Mouse (Mus musculus) stomach, embryonic 15.5 days (tissue): ENCODE data around the gene Ncoa1. TPM values are rescaled to one million over a fixed set of nuclear protein-coding genes. Genes with fewer than 3 reads are reported as not detected.
A peak's percentile ranks its signal among the peaks of the same experiment; 100 is the strongest.

ENCODE experiments used
- ATAC-seq: fragments of 200-750 bp; cut with Nextera tagmentation; 2 replicates; pipeline ENCODE4 v1.8.0; 2017; ENCODE audit warnings: low read depth, moderate number of reproducible peaks, moderate TSS enrichment; ENCODE audit not compliant: insufficient read depth, low FRiP score
- H3K27ac ChIP-seq: fragments of 300-500 bp; sonication (generic); 2 replicates; pipeline ENCODE4 v1.5.1; 2015; ENCODE audit warnings: mild to moderate bottlenecking, inconsistent platforms
- H3K27me3 ChIP-seq: fragments of 300-500 bp; sonication (generic); replicated peaks from 2 replicates; pipeline ENCODE4 v1.6.1; 2015; ENCODE audit warnings: inconsistent platforms
- H3K36me3 ChIP-seq: fragments of 300-500 bp; sonication (generic); 2 replicates; pipeline ENCODE4 v1.6.1; 2015; ENCODE audit warnings: inconsistent platforms
- H3K4me1 ChIP-seq: fragments of 300-500 bp; sonication (generic); 2 replicates; pipeline ENCODE4 v1.6.1; 2015; ENCODE audit warnings: inconsistent platforms
- H3K4me2 ChIP-seq: fragments of 300-500 bp; sonication (generic); 2 replicates; pipeline ENCODE4 v1.6.1; 2015; ENCODE audit warnings: mild to moderate bottlenecking, inconsistent platforms
- H3K4me3 ChIP-seq: fragments of 300-500 bp; sonication (generic); replicated peaks from 2 replicates; pipeline ENCODE4 v1.5.1; 2015; ENCODE audit warnings: inconsistent platforms
- H3K9ac ChIP-seq: fragments of 300-500 bp; sonication (generic); 2 replicates; pipeline ENCODE4 v1.6.1; 2015; ENCODE audit warnings: inconsistent platforms
- H3K9me3 ChIP-seq: fragments of 300-500 bp; sonication (generic); 2 replicates; pipeline ENCODE4 v1.6.1; 2016; ENCODE audit warnings: inconsistent platforms
- WGBS: fragments of 180-500 bp; shearing (Covaris S2); methylation state at CpG from one replicate; pipeline ENCODE4 v1.1.7; 2015; 5-methylcytosine and 5-hydroxymethylcytosine counted together
- polyA plus RNA-seq: library from polyadenylated mRNA; unstranded; fragments of >200 nt; fragmentation: Nextera tagmentation; extraction: Ambion mirVana; gene quantifications from 2 replicates; pipeline ENCODE4 v1.2.1, GENCODE M21; 2015

The Ncoa1 gene
- polyA plus RNA-seq, result 8.3 and 8.8 TPM in 2 replicates

DNA sequence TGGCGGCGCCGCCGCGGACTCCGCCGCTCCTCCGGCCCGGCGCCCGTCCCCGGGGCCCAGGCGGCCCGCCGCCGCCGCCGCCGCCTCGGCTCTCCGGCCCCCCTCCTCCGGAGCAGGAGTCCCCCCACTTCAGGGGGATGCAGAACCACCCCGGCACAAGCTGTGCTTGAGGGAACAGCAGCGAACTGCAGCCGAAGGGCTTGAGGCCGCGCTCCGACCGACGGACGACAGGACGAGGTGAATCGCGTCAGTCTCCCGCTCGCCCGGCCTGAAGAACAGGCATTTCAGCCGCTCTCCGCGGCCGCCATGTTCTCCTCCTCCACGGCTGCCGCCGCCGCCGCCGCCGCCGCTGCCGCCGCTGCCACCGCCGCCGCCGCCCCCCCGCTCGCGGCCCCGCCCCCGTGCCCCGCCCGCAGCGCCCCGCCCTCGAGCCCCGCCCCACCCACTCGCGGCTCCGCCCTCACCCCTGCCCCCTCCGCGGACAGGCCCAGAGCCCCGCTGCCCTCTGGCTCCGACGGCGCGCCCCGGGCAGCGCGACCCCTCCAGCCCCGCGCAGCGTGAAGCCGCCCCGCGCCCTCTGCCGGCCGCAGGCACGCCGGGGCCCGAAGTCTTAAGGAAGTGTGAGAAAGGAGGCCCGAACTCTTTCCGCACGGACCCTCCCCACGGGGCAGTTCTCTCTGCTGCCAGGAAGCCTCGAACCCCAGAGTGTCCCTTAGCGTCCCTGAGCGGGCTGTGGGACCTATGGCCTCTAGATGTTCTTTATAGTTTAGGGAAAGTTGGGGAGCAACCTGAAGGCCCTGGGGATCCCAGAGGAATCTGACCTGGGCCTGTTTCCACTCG is at the start of gene Ncoa1:
Gene Ncoa1, minus strand, starts transcription at position 351 of the 840 bp plus-strand sequence.
- Histone ChIP-seq H3K36me3 (no peaks in the 10 kb centered on the region), H3K27ac (peak within 1 kb of the TSS; percentile 88), H3K4me1 (0 out of 2 replicates have a peak, but pooled peaks cover 4% of the 10 kb centered on the region), H3K9ac (peak within 1 kb of the TSS; percentile 90), H3K27me3 (no peaks in the 10 kb centered on the region), H3K4me3 (peak within 1 kb of the TSS; percentile 89), H3K4me2 (peak within 1 kb of the TSS; percentile 87), H3K9me3 (no peaks in the 10 kb centered on the region)
- 1% methylated on average over 80 of the region's 98 CpGs for WGBS
- ATAC-seq, result peak; percentile 74

DNA sequence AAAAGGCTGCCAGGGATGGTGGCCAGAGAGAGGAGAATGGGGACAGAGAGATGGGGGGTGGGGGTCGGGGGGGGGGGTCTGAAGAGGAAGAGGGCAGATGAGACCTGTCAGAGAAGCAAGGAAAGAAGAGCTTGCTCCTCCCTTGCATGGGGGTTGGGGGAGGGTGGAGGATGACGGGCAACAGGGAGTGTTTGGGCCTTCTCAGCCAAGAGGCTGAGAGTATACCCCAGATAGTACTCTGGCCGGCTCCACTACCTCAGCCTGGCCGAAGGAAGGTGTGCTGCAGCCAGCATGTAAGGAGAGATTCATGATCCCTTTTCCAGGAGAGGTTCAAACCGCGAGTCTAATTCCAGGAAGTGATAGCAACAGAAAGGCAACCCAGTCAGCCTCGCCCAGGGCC is 47.6 kb upstream of the Ncoa1 start:
- ATAC-seq, result no peak
- WGBS, result 38% methylated on average over 7 of the region's 7 CpGs
- H3K9ac ChIP-seq, result no peak overlapping the region
- H3K4me3 ChIP-seq, result no peak overlapping the region
- no peak overlapping the region for H3K4me2 ChIP-seq
- H3K9me3 ChIP-seq, result no peaks in the 10 kb centered on the region
- H3K36me3 ChIP-seq, result no peaks in the 10 kb centered on the region
- H3K4me1 ChIP-seq, result peaks cover 7% of the 10 kb centered on the region; the same call in 1 of the 2 replicates
- H3K27ac ChIP-seq, result no peak overlapping the region
- H3K27me3 ChIP-seq, result no peaks in the 10 kb centered on the region

DNA sequence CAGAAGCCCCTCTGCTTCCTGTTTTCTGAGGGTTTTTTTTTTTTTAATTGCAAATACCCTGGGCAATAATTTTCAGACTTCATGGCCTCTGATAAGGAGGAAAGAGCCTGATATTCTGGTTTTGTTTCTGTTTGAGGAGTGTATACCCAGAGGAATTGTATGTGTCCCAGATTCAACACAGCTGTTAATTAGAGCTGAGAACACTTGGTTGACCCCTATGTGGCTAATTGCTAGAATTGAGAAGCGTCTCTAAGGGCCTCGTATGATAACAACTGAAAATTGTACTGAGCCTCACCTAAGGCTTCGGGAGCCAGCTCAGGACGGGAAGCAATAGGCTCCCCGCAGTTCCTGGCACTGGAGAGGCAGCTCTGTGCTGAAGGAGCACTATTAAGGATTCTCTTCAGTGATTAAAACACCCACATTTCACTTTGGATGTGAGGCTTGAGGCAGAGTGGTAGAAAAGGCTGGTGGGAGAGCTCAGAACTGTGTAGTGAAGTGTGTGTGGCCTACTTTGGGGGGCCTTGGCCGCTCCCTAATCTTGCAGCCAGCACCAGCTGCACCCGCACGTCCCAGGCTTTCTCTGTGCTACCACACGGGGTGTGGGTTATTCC is 46.8 kb upstream of the Ncoa1 start:
- ATAC-seq, result no peak
- peak overlapping the region; percentile 32; the same call in 1 of the 2 replicates for H3K4me2 ChIP-seq
- peak overlapping the region; percentile 48 for H3K27ac ChIP-seq

DNA sequence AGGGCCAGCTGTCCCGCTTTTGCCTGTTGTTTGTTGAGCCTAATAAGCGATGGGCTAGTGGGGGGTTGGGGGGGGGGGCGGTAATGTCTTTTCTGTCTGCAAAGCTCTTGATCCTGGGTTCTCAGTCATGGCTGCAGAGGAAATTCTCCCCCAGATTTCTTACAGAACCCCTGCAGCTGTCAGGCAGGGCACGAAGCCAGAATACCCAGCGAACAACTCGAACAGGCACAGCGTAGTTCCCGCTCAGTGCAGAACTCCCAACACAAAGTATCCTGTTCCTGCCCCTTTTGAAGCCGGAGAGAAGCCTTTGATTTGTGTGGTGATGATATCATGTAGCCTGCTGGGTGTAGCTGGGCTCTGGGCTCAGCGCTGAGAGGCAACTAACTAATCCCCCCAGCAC is 46.2 kb upstream of the Ncoa1 start:
- Histone ChIP-seq H3K27me3 (no peaks in the 10 kb centered on the region), H3K36me3 (no peaks in the 10 kb centered on the region), H3K9ac (no peak overlapping the region), H3K4me2 (peak overlapping the region; percentile 32), H3K4me1 (peaks cover 7% of the 10 kb centered on the region; the same call in 1 of the 2 replicates), H3K27ac (peak overlapping the region; percentile 48), H3K4me3 (no peak overlapping the region), H3K9me3 (no peaks in the 10 kb centered on the region)
- ATAC-seq, result peak; percentile 73; the same call in 1 of the 2 replicates
- 7% methylated on average over 10 of the region's 10 CpGs for WGBS

More for the DNA sequence above, 46.8 kb upstream of the Ncoa1 start:
- no peaks in the 10 kb centered on the region for H3K27me3 ChIP-seq
- 51% methylated on average over 9 of the region's 9 CpGs for WGBS
- H3K36me3 ChIP-seq, result no peaks in the 10 kb centered on the region
- no peak overlapping the region for H3K9ac ChIP-seq
- H3K4me3 ChIP-seq, result no peak overlapping the region
- H3K9me3 ChIP-seq, result no peaks in the 10 kb centered on the region
- H3K4me1 ChIP-seq, result peaks cover 7% of the 10 kb centered on the region; the same call in 1 of the 2 replicates

DNA sequence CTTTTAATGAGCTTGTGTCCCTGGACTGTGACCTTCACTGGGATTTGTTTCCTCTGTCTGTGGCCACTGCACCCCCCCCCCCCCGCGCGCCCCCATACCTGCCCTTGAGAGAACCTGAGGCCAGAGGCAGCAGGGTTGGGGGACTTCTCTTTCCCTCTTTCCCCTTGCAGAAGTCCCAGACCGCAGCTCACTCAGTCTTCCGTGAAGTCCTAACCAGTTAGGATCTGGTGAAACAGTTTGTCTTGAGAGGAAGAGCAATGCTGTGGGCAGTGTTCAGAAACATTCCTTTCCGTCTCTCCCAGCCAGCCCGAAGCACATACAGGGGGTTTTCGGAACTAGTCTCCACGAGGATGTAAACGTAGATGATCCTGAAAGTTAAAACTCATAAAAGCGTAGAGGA is 42.0 kb upstream of the Ncoa1 start:
- no peak overlapping the region for H3K4me2 ChIP-seq
- WGBS, result 79% methylated on average over 11 of the region's 11 CpGs
- no peak overlapping the region for H3K27ac ChIP-seq
- no peaks in the 10 kb centered on the region for H3K36me3 ChIP-seq
- peaks cover 4% of the 10 kb centered on the region; the same call in 1 of the 2 replicates for H3K4me1 ChIP-seq
- no peaks in the 10 kb centered on the region for H3K27me3 ChIP-seq
- H3K9me3 ChIP-seq, result no peaks in the 10 kb centered on the region
- no peak overlapping the region for H3K9ac ChIP-seq
- H3K4me3 ChIP-seq, result no peak overlapping the region
- no peak for ATAC-seq

DNA sequence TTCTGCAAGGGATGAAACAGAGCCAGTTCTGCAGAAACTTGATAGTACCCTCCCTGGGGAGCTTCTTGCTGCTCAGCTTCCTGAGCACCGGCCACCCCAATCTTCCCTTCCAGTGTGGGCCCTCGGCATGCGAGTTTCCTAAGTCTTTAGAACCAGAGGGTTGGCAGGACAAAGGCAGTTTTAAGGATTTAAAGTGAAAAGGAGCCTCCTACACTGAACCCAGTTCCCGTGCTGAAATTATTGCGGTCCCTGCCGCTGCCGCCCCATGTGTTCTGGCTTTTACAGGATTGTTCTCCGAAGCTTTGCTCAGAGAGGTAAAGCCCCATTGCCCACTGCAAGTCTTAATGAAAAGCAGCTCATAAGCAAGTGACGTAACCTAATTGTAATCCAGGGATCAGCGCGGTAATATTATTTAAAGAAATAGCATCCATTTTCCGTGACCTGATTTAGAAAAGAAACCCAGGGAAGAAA is 32.6 kb upstream of the Ncoa1 start:
- H3K9me3 ChIP-seq, result no peaks in the 10 kb centered on the region
- ATAC-seq, result no peak
- H3K4me1 ChIP-seq, result 0 out of 2 replicates have a peak, but pooled peaks cover 5% of the 10 kb centered on the region
- no peak overlapping the region for H3K4me3 ChIP-seq
- H3K36me3 ChIP-seq, result no peaks in the 10 kb centered on the region
- WGBS, result 60% methylated on average over 12 of the region's 12 CpGs
- peak overlapping the region; percentile 19; the same call in 1 of the 2 replicates for H3K4me2 ChIP-seq
- H3K9ac ChIP-seq, result no peak overlapping the region
- H3K27ac ChIP-seq, result no peak overlapping the region
- no peaks in the 10 kb centered on the region for H3K27me3 ChIP-seq

DNA sequence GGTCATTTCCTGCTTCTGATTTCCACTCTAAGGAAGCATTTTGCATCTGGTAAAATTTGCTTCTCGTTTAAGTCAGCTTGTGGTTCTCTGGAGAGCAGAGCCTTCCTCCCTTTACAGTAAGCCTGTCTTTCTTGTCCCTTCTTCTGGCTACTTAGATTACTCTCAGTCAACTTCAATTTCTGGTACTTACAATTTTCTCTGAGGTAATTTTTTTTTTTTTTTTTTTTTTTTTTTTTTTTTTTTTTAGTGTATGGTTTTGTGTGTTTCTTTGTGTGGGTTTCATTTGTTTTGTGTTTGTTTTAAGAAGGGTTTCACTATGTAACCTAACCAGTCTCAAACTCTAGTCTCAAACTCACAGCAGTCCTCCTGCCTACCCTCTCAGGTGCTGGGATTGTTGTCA is 31.2 kb upstream of the Ncoa1 start:
- H3K27me3 ChIP-seq, result no peaks in the 10 kb centered on the region
- H3K9ac ChIP-seq, result no peak overlapping the region
- H3K36me3 ChIP-seq, result no peaks in the 10 kb centered on the region
- no peaks in the 10 kb centered on the region for H3K9me3 ChIP-seq
- H3K27ac ChIP-seq, result no peak overlapping the region
- H3K4me3 ChIP-seq, result no peak overlapping the region
- 0 out of 2 replicates have a peak, but pooled peaks cover 5% of the 10 kb centered on the region for H3K4me1 ChIP-seq
- no peak for ATAC-seq
- WGBS, result 62% methylated on average over 1 of the region's 1 CpGs
- no peak overlapping the region for H3K4me2 ChIP-seq

DNA sequence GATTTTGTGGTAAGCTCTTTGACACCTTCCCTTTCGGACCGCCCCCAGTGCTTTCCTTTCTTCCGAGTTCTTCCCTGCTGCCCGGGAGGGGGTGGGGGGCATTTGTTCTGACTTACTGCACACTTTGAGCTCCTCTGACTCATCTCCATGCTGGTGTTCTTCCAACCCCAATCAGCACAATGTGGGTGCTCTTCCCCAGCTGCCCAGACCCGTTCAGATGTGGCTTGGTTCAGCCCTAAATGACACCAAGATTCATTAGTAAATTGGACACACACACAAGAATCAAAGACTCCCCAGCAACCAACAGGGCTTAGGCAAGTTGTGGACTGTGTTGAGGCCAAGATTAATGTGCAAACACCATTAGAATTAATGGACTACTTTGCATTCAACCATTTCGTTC is 30.5 kb upstream of the Ncoa1 start:
- Histone ChIP-seq H3K36me3 (no peaks in the 10 kb centered on the region), H3K27ac (no peak overlapping the region), H3K4me1 (0 out of 2 replicates have a peak, but pooled peaks cover 5% of the 10 kb centered on the region), H3K4me3 (no peak overlapping the region), H3K9me3 (no peaks in the 10 kb centered on the region), H3K27me3 (no peaks in the 10 kb centered on the region), H3K9ac (no peak overlapping the region), H3K4me2 (no peak overlapping the region)
- ATAC-seq, result no peak; the same call in 1 of the 2 replicates
- WGBS, result 22% methylated on average over 6 of the region's 6 CpGs

DNA sequence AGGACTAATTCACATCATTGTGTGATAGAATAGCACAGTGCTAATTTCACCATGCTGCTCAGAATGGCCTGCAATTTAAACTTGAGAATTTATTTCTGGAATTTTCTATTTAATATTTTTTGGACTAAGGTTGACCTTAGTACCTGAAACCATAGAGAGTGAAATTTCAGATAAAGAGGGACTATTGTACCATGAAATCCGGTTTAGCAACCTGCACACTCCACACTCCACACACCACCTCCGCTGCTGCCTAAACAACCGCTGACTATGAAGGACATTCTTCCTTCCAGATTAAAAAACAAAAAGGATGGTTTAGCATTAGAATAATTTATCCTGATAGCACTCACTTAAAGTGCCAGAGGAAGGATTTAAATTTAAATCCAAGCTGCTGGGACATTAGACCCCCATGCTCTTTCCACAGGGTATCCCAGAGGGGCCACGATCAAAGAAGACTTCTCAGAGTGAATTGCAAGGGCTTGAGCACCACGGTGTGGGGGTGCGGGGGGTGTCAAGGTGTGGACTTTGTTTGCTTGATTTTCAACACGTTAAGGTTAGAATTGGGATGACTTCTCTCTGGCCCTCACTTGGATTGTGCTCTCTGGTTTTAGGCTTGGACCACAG is 29.9 kb upstream of the Ncoa1 start:
- Histone ChIP-seq H3K4me1 (0 out of 2 replicates have a peak, but pooled peaks cover 5% of the 10 kb centered on the region), H3K9ac (no peak overlapping the region), H3K9me3 (no peaks in the 10 kb centered on the region), H3K27me3 (no peaks in the 10 kb centered on the region), H3K27ac (no peak overlapping the region), H3K4me2 (no peak overlapping the region), H3K4me3 (no peak overlapping the region), H3K36me3 (no peaks in the 10 kb centered on the region)
- ATAC-seq, result no peak
- 38% methylated on average over 7 of the region's 7 CpGs for WGBS

DNA sequence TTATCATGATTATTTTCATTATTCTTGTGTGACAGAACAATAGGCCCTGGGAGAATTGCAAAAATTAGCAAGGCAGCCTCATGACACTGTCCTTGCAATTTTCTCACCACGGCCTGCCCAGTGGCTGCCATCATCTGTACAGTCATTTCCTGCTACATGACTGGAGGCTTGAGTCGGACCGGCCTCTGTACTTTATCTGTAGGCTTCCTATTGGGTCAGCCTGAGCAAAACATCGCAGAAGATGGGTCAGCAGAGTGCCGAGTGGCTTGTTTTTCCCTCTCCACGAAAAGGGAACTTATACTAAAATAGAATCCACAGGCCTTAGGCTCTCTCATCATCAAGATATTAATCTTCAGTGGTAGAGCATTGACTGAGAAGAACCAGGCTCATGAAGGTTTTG is 28.3 kb upstream of the Ncoa1 start:
- Histone ChIP-seq H3K9ac (no peak overlapping the region), H3K4me2 (no peak overlapping the region), H3K27ac (no peak overlapping the region), H3K4me3 (no peak overlapping the region), H3K9me3 (no peaks in the 10 kb centered on the region), H3K4me1 (0 out of 2 replicates have a peak, but pooled peaks cover 5% of the 10 kb centered on the region), H3K27me3 (no peaks in the 10 kb centered on the region), H3K36me3 (no peaks in the 10 kb centered on the region)
- WGBS, result 75% methylated on average over 6 of the region's 6 CpGs
- ATAC-seq, result no peak

DNA sequence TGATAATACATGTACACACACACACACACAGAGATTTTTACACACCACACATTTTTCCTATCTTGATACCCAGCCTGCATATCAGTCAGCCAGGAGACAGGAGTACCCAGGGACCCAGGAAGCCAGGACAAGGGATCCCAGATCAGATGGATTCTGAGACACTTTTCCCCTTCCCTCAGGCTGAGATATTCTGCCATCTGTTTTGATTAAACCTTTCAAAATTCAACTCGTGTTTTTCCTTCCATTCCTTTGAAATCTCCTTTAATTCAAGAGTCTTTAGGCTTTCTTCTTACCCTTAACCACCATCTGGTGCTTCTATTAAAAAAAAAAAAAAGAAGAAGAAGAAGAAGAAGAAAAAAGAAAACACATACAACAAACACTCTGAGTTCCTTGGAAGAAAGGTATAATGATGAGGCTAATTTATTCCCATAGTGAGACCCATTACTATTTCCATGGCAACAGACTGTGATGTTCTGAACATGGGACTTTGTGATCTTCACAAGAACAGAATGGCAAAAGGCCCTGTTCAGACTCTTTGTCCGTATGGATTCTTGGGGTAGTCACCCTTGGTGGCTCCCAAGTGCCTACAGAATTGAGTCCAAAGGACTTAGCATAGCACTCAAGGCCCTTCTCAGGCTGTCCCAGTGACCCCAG is 26.8 kb upstream of the Ncoa1 start:
- no peaks in the 10 kb centered on the region for H3K36me3 ChIP-seq
- H3K27me3 ChIP-seq, result no peaks in the 10 kb centered on the region
- ATAC-seq, result no peak
- 78% methylated on average over 2 of the region's 2 CpGs for WGBS
- no peak overlapping the region for H3K9ac ChIP-seq
- no peak overlapping the region for H3K4me2 ChIP-seq
- no peak overlapping the region for H3K27ac ChIP-seq
- 0 out of 2 replicates have a peak, but pooled peaks cover 5% of the 10 kb centered on the region for H3K4me1 ChIP-seq
- no peak overlapping the region for H3K4me3 ChIP-seq
- H3K9me3 ChIP-seq, result no peaks in the 10 kb centered on the region
